Mouse (Mus musculus) olfactory bulb, adult 2 months (tissue): ENCODE data around the gene Zbtb14. TPM values are rescaled to one million over a fixed set of nuclear protein-coding genes. Genes with fewer than 3 reads are reported as not detected.

Experiments
- H3K27ac ChIP-seq: fragments of 200-500 bp; 2 replicates; pipeline ENCODE4 v1.5.1; 2012; ENCODE audit warnings: low read depth, low read length; ENCODE audit not compliant: insufficient read depth
- H3K4me1 ChIP-seq: fragments of 200-500 bp; 2 replicates; pipeline ENCODE4 v1.6.1; 2012; ENCODE audit warnings: low read length; ENCODE audit not compliant: control insufficient read depth, insufficient read depth
- H3K4me3 ChIP-seq: fragments of 200-500 bp; 2 replicates; pipeline ENCODE4 v1.5.1; 2012; ENCODE audit warnings: mild to moderate bottlenecking, low read depth, low read length, moderate library complexity; ENCODE audit not compliant: insufficient read depth
- CTCF ChIP-seq: fragments of 200-500 bp; IDR thresholded peaks from 2 replicates; pipeline ENCODE4 v1.5.1; 2012; ENCODE audit warnings: low read depth, mild to moderate bottlenecking, low read length, moderate library complexity; ENCODE audit not compliant: insufficient read depth
- POLR2A ChIP-seq: fragments of 200-500 bp; IDR thresholded peaks from 2 replicates; pipeline ENCODE4 v1.6.1; 2012; ENCODE audit warnings: mild to moderate bottlenecking, low read depth, low read length, moderate library complexity; ENCODE audit not compliant: insufficient read depth
- WGBS: fragments of 180-500 bp; shearing (Covaris S2); methylation state at CpG from one replicate; pipeline ENCODE4 v1.1.7; 2018; 5-methylcytosine and 5-hydroxymethylcytosine counted together
- polyA plus RNA-seq: library from polyadenylated mRNA; stranded (reverse); fragments of >200 nt; gene quantifications from 2 replicates; pipeline ENCODE4 v1.2.4, GENCODE M21; 2012; ENCODE audit warnings: low replicate concordance; ENCODE audit not compliant: missing spikeins, insufficient read depth, insufficient read length

Zbtb14 gene
- polyA plus RNA-seq, 1 experiment: not detected

DNA sequence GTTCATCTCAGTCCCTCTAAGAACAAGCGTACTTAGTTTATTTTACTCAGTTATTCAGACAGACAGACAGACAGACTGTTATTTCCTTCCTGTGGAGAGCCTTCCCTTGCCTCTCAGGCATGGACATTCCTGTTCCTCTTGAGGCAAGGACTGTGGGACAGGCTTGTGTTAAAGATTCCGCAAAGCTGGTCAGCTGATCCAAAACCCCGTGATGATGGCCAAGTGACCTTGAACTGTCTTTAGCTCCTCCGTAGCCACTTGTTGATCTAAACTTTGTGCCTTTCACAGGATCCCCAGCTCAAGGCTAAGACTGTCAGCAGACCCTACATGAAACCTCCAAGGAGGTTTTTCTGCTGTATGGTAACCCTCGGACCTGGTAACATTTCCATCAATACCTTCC, 14.3 kb downstream of the Zbtb14 start:
- WGBS: 61% methylated on average over 5 of the region's 5 CpGs
- no peak overlapping the region for H3K4me3 ChIP-seq
- no peak overlapping the region for H3K27ac ChIP-seq
- no peaks in the 10 kb centered on the region for H3K4me1 ChIP-seq
- no peak for TF ChIP-seq POLR2A
- TF ChIP-seq CTCF: no peak

DNA sequence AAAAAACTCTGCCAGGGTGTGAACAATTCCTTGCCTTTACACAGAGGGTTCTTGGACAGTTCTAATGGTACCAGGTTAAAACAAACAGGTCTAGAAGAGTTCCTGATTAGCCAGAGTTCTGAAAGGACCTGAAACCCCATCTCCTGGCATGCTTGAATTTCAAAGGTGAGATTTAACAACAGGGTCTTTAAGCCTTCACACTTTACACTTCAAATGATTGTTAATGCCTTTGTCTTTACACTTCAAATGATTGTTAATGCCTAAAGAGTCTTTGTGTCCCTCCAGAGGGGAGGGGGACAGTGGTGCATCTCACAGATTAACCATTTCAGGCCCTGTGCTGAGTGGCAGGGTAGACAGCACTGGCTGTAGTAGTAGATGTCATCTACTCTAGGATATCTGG, 15.2 kb downstream of the Zbtb14 start:
- no peaks in the 10 kb centered on the region for H3K4me1 ChIP-seq
- H3K4me3 ChIP-seq: no peak overlapping the region
- no peak for TF ChIP-seq CTCF
- no peak for TF ChIP-seq POLR2A
- no peak overlapping the region for H3K27ac ChIP-seq

DNA sequence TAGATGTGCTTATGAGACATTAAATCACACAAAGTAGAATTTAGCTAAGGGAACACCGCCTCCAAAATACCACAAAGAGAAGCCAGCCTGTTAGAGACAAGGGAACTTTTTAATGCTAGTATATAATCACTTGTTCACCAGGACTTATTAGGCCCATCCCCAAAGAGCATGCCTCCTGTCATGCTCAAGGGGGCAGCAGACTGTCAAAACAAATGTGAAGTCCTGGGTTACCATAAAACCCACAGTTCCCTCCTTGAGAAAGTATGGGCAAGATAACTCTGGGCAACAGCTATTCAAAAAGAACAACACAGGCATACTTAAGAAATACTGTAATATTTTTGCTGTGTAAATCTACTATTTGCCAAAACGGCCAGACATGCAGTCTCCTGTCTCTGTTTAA, 18.3 kb downstream of the Zbtb14 start:
- Histone ChIP-seq H3K4me1 (no peaks in the 10 kb centered on the region), H3K27ac (no peak overlapping the region), H3K4me3 (no peak overlapping the region)
- WGBS: 79% methylated on average over 2 of the region's 2 CpGs
- TF ChIP-seq CTCF (no peak), POLR2A (no peak)

- no peak for TF ChIP-seq CTCF
- no peak for TF ChIP-seq POLR2A
- Histone ChIP-seq H3K27ac (no peak overlapping the region), H3K4me1 (no peaks in the 10 kb centered on the region), H3K4me3 (no peak overlapping the region)
Measured at GRCm38 (mm10) chr17:69416163-69416562, 33.3 kb downstream of the Zbtb14 start.

DNA sequence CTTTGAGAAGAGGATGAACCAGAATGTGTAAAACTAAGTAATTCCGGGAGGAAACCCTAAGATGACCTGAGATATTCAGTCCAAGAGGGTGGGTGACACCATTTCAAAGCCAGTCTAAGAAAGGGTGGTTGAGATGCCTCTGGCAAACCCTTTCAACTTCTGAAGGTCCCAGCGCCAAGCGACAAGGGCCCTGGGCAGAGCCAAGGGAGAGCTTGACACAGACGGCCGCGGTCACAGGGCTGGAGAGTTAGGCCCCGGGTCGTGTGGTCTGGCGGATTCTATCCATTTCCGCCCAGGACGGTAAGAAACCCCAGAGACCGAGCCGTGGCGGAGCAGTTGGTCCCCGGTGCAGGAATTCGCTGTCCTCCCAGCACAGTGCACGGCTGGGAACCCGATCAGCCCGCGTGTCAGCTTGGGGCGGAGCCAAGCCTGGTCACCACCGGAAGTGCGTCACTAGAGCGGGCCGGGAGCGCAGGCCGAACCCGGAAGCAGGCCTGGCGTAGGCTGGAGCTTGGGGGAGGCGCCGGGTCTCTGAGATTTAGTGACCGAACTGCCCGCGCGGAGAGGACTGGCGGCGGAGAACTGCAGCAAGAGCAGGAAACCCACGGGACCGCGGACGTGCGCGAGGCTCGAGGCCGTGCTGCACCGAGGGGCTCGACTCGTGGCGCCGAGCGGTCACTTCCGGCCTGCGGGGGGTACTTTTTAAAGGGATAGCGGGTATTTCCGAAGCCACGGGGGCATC, 34.2 kb downstream of the Zbtb14 start:
- Histone ChIP-seq H3K4me1 (no peaks in the 10 kb centered on the region), H3K27ac (peak overlapping the region; percentile 97), H3K4me3 (peak overlapping the region; percentile 91)
- no peak for TF ChIP-seq CTCF
- TF ChIP-seq POLR2A: peak; percentile 82
- under 1% methylated on average over 56 of the region's 56 CpGs for WGBS

- H3K27ac ChIP-seq: peak overlapping the region; percentile 97
- no peaks in the 10 kb centered on the region for H3K4me1 ChIP-seq
- TF ChIP-seq POLR2A: no peak
- no peak for TF ChIP-seq CTCF
- WGBS: 2% methylated on average over 26 of the region's 26 CpGs
- H3K4me3 ChIP-seq: peak overlapping the region; percentile 91
Measured at GRCm38 (mm10) chr17:69417724-69418373, 35.0 kb downstream of the Zbtb14 start.

DNA sequence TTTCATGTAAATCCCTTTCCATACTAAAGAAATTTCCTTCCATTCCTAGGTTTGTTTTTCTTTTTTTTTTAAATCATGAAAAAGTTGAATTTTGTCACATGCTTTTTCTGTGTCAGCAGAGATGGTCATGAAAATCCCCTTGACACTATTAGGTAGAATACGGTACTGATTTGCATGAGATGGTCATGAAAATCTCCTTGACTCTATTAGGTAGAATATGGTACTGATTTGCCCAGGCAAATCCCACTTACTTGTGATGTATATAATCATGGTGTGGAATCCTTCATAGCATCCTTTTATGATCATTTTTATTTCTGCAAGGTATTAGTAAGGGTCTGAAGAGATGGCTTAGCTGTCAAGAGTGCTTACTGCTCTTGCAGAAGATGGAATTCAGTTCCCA, 38.7 kb downstream of the Zbtb14 start:
- peaks cover 3% of the 10 kb centered on the region; the same call in 1 of the 2 replicates for H3K4me1 ChIP-seq
- H3K4me3 ChIP-seq: no peak overlapping the region
- H3K27ac ChIP-seq: no peak overlapping the region
- TF ChIP-seq POLR2A: no peak
- TF ChIP-seq CTCF: no peak
- 5% methylated on average over 1 of the region's 1 CpGs for WGBS

- TF ChIP-seq CTCF (no peak), POLR2A (no peak)
- 78% methylated on average over 5 of the region's 5 CpGs for WGBS
- Histone ChIP-seq H3K27ac (no peak overlapping the region), H3K4me3 (no peak overlapping the region), H3K4me1 (peaks cover 10% of the 10 kb centered on the region)
Measured at GRCm38 (mm10) chr17:69437836-69438235, 55.0 kb downstream of the Zbtb14 start.

GRCm38 (mm10) chr17:69438486-69438885, 55.6 kb downstream of the Zbtb14 start:
- TF ChIP-seq POLR2A (no peak), CTCF (no peak)
- WGBS: 29% methylated on average over 14 of the region's 14 CpGs

GRCm38 (mm10) chr17:69438990-69439491, 56.2 kb downstream of the Zbtb14 start, which contains the start of gene Akain1:
Gene Akain1 (plus strand): TSS chr17:69439326.
- under 1% methylated on average over 38 of the region's 44 CpGs for WGBS
- H3K27ac ChIP-seq: peak within 1 kb of the TSS; percentile 49

More at GRCm38 (mm10) chr17:69438486-69438885, 55.6 kb downstream of the Zbtb14 start:
- H3K4me3 ChIP-seq: peak overlapping the region; percentile 56
- peak overlapping the region; percentile 49 for H3K27ac ChIP-seq
- peaks cover 10% of the 10 kb centered on the region for H3K4me1 ChIP-seq

More at GRCm38 (mm10) chr17:69438990-69439491, 56.2 kb downstream of the Zbtb14 start, which contains the start of gene Akain1:
- H3K4me1 ChIP-seq: peaks cover 10% of the 10 kb centered on the region
- TF ChIP-seq CTCF: 0 out of 2 replicates have a peak, but pooled peaks have one; percentile 7
- TF ChIP-seq POLR2A: 0 out of 2 replicates have a peak, but pooled peaks have one; percentile 35
- peak within 1 kb of the TSS; percentile 56 for H3K4me3 ChIP-seq
